Mouse (Mus musculus) layer of hippocampus, adult 9-11 months (tissue): ENCODE measurements around the gene Efhc1.

Source experiments
- DNase-seq: peaks from one replicate; pipeline ENCODE4 v3.0.0; 2022

The Efhc1 gene

DNA sequence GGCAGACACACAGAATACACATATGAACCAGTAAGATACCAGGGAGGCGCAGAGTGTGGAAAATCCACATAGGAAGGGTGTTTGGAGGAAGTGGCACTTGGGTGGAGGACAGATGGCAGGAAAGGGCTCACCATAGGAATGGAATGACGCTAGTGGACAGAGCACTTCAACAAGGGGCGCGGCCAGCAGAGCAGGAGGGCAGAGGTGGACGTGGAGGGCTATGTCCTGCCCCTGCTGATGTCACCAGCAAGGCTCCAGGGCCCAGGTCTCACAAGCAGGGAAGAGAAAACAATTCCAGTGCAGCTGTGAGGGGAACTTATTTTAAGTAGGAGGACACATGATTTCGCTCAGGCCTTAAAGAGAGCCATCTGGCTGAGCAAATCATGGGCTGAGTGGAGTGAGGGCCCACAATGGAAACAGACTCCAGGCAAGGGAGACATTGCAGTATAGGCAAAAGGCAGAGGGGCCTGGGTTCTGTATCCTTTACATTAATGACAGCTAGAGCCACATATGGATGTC, 58.9 kb downstream of the Efhc1 start:
- DNase-seq = no peak

DNA sequence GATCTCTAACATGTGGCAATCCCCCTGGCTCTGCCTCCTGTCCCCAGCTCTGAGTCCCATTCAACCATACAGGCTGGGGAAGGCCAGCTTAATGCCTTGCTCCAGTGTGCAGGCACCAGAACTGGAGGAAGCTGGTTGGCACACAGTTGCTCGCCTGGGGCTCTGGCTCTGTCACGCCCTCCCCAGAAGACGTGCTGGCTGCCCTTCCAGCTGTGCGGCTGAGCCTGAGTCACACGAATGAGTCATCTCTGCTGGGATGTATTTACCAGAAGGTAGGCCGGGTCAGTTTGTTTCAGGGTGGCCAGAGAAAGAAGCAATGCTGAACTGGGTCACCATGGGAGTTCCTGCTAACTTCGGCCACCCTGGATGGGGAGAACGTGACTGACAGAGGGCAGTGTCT, 63.0 kb downstream of the Efhc1 start:
- peak; percentile 40 for DNase-seq

DNA sequence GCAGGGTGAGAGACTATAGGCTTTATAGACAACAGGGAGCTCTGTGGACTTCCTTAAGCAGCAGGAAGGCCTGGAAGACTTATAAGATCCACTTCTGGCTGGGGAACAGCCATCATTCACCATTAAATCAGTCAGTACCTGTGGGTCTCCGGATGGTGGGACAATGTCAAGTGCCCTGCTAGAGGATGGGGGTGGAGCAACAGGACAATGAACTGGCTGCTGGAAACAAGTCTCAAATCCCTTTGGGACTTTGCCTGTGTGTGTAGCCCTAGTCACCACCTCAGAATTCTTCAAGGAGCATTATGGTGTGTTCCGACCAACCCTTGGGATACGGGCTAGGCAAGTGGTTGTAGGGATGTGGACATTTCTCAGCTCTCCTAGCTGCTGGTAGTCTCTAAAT, 71.7 kb downstream of the Efhc1 start:
- no peak for DNase-seq

DNA sequence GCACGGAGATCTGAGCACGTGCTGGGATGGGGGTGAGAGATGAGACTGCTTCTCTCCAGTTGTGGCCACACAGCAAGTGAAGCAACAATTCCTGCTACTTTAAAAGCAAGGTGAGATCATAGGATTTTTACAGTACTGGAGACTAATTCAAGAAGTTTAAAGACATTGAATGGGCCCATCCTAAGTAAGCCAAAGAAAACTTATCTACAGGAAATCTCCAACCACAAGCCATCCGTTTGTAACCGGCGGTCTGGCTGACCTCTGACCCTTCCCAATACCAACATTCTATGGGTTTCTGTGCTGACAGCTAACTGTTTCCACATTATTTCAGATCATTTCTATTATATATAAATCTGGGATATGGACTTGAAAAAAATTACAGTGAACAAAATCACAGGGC, 73.8 kb downstream of the Efhc1 start:
- DNase-seq = no peak

DNA sequence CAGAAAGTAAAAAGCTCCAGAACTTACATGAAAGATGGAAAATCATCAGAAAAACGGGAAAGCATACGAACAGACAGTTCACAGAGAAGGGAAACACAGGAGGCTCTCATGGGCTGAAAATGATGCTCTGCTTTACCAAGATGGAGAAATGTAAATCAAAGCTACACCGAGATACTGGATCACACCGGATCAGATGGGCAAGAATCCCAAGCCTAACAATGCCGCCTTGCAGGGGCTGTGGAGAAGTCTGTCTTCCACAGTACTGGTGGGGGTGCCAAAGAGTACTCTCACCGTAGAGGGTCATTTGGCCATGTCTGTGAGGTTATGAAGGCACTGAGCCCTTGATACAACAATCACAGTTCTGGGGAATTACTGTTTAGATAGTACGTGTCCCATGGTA, 75.1 kb downstream of the Efhc1 start:
- DNase-seq = no peak

DNA sequence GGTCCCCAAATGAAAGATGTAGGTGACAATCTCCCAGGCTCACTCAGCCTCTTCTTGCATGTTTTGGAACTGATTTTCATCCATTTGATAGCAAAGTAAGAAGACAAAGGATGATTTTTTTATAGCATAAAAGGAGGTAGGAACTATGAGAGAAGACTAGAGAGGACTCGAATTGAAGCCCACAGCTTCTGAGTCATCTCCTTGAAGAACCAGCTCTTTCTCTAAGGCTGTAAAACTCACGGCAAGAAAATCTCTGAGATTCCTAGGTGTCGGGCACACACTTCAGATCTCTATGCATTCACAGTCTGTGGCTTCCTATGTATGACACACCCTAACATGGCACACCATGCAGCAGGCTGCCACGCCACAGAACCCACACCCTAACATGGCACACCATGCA, 77.6 kb downstream of the Efhc1 start:
- no peak for DNase-seq

DNA sequence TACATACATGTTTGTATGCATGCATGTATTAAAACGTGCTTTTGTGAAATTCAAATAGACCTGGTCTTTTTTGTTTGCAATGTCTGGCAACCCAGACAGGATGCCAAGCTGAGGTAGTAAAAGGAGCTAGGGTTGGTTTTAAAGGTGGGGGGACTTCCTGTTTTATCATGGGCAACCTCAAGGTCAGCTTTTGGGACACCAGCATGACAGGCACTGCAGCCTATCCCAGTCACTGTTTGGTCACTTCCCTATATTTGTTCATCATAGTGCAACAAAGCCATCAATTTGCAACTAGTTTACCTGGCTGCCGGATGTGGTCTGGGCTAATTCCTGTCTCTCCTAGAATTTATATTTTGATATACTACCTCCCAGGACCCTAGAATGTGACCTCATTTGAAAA, 80.2 kb downstream of the Efhc1 start:
- DNase-seq = no peak

DNA sequence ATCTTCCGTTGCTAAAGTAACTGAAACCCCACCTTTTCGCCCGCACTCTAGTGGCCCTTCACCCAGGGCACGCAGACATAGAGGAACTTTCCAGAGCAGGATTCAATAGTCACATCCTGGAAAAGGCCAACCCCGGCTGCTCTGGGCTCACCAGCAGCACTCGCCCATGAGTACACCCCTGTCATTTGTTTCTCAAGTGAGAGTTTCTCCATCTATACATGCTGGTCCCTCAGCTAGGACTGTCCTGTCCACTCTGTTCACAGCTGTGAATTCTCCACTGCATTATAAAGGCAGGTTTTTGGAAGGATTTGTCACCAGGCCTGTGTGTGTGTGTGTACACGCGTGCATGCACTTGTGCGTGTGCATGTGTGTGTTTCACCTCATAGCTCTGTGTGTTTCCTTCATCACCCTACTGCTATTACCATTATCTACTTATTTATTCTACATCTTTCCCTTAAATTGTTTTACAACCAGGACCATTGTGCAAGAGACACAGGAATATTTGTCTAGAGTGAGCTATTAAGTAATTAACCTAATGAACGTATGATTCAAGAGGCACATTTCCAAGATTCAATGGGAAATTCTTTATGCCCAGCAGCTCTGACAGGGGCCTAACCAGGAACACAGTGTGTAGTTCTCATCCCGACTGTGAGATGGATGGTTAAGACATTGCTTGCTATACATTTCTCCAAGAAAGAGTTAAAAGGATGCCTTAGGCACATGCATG, 81.8 kb downstream of the Efhc1 start:
- DNase-seq = no peak

DNA sequence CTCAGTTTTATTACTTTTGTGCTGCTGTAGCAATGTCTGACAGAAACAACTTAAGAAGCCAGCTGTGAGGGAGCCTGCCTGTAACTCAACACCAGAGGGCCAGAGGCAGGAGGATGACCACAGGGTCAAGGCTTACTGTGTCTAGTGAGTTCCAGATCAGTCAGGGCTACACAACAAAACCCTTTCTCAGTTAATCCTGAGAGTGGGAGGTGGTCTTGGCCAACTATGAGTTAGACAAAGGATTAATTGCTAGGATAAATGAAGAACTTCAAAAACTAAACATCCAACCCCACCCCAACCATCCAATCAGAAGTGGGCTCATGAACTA, 82.3 kb downstream of the Efhc1 start:
- no peak for DNase-seq

DNA sequence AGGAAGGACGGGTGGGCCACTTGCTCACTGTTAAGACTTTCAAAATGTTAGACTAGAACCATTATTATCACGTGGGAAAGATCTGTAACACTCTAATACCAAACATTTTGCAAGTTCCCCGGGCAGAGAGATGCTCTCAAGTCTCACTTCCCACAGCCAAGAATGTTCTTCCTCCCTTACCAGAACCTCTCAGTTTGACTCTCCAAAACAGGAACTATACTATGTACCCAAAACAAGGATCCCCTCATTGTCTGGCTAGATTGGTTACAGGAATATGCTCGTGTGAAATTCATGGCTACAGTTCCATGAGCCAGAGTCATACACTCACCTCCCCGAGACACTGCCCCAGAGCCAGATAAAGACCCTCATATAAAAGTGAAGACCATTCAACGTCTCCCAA, 84.5 kb downstream of the Efhc1 start:
- DNase-seq = peak; percentile 6

DNA sequence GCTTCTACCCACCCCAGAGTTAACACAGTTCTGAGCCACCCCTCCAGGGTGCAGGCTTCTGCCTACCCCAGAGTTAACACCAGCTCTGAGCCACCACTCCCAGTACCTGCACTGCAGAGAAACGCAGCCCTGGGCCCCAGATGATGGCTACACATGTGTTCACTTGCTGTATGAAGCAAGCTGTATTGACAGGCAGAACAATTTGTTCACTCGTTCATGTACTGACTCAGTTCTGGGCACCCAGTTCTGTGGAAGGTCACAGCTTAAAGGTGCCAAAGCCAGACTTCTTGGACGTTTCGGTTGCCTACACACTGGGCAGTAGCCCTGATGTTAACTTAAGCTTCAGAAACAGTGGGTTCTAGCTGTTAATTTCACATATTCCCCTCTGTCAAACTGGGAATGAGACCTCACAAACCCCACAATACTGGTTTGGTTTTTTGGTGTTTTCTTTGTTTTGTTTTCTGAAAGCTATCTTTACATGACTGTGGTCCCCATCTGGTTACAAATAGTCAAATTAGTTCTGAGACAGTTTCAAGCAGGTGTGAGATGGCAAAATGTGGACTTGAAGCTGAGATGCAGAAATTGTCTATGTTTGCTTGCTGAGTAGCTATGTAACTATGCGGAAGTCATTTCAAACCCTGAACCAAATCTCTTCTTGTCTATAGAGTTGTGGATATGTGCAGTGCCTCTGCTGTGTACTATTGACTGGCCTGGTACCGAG, 86.6 kb downstream of the Efhc1 start:
- DNase-seq = no peak

DNA sequence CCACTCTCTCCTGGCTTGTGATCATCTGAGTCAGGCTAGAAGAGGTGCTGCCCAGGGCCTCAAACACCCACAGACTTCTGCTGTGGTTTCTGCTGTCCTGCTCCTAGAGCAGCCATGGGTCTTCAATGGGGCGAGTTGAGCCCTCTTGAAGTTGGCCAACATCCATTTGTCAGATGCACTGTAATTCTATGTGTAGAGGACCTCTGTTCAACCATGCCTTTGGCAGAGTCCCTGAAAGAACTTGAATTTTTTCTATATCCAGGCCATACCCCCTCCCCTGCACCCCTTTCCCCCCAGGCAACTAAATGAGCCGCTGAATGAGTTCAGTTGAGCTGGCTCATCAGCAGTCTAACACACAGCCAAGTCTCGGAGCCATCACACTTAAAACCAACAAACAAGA, 88.1 kb downstream of the Efhc1 start:
- DNase-seq = no peak

DNA sequence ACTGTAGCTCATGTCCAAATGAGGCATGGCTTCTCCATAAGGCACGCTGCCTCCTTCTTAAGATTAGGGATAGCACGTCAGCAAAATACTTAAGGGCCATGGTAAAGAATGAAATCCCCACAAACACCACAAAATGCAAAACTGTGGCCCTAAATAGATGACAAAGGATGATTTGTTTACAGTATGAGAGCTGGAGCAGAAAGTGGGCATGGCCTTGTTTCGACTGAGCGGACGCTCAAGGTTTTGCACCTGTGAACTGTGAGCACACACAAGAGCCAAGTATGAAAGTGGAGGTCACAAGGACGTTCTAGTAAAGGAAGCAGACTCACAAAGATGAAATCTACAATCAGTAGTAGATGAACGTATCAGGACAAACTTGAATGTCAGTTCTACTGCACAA, 88.7 kb downstream of the Efhc1 start:
- no peak for DNase-seq
